Mouse (Mus musculus): ENCODE data around the gene Fgfr2.

- TF ChIP-seq CTCF (conservative IDR thresholded peaks at IDR 0.05; ENCODE audit: insufficient read depth, insufficient read length, low read depth, low read length) (no peak), POLR2A (IDR thresholded peaks at IDR 0.05; ENCODE audit: low read depth, low read length) (no peak)
Observed at GRCm38 (mm10) chr7:131585551-131585950, 1537.6 kb downstream of the Fgfr2 start.

Data from kidney, adult 2 months (tissue).